Mouse (Mus musculus): ENCODE data around the gene Htr2b. TPM values are rescaled to one million over a fixed set of nuclear protein-coding genes. Genes with fewer than 3 reads are reported as not detected.

Gene Htr2b
- polyA plus RNA-seq, 1 experiment from 2014 or later = 0.10 TPM

Other genes starting within 250 kb of the Htr2b start
- gene Itm2c, start 217.7 kb downstream of the Htr2b start, polyA plus RNA-seq (2014; fragmentation: Nextera tagmentation; extraction: Ambion mirVana) = 130 and 133 TPM in 2 replicates
- gene 4933407L21Rik, start 183.5 kb downstream of the Htr2b start, polyA plus RNA-seq (2014; fragmentation: Nextera tagmentation; extraction: Ambion mirVana) = not detected in 2 replicates
- not detected in 2 replicates for gene Gpr55, start 151.0 kb downstream of the Htr2b start, polyA plus RNA-seq (2014; fragmentation: Nextera tagmentation; extraction: Ambion mirVana)
- gene Spata3, start 95.2 kb downstream of the Htr2b start, polyA plus RNA-seq (2014; fragmentation: Nextera tagmentation; extraction: Ambion mirVana) = not detected in 2 replicates
- 0.25 and 0.40 TPM in 2 replicates for gene 2810459M11Rik, start 66.1 kb downstream of the Htr2b start, polyA plus RNA-seq (2014; fragmentation: Nextera tagmentation; extraction: Ambion mirVana)
- 244 and 245 TPM in 2 replicates for gene Psmd1, start 47.6 kb downstream of the Htr2b start, polyA plus RNA-seq (2014; fragmentation: Nextera tagmentation; extraction: Ambion mirVana)
- 0.89 and 0.90 TPM in 2 replicates for gene Gm21972, start 21.7 kb upstream of the Htr2b start, polyA plus RNA-seq (2014; fragmentation: Nextera tagmentation; extraction: Ambion mirVana)
- gene Armc9, start 42.8 kb upstream of the Htr2b start, polyA plus RNA-seq (2014; fragmentation: Nextera tagmentation; extraction: Ambion mirVana) = 28.3 and 32.3 TPM in 2 replicates
- gene B3gnt7, start 190.9 kb upstream of the Htr2b start, polyA plus RNA-seq (2014; fragmentation: Nextera tagmentation; extraction: Ambion mirVana) = 5.1 and 6.1 TPM in 2 replicates
- 391 and 429 TPM in 2 replicates for gene Ncl, start 247.4 kb upstream of the Htr2b start, polyA plus RNA-seq (2014; fragmentation: Nextera tagmentation; extraction: Ambion mirVana)

All from embryonic facial prominence, embryonic 11.5 days (tissue).